Mouse (Mus musculus) heart, postnatal 10 days (tissue): Measurements from ENCODE around the gene Krt75. TPM values are rescaled to one million over a fixed set of nuclear protein-coding genes. Genes with fewer than 3 reads are reported as not detected.
"Not testable (repeated sequence)": the region's sequence is repeated elsewhere in the genome, so short reads cannot be mapped to it uniquely, and the experiment has no call there.

Experiments used
- DNase-seq, 2 experiments: peaks; one replicate each; pipeline ENCODE4 v3.0.0; 2021
- intact Hi-C: fragments of 180-260 bp; cut with DNase I; formaldehyde crosslinking; loops from one replicate; pipeline ENCODE4 v1.15.1; 2025
- microRNA-seq, 2 experiments: library from miRNA; unstranded; fragments of <30 nt; microRNA quantifications; one replicate each; pipeline ENCODE4 v1.2.0; 2022
- total RNA-seq, 2 experiments: library from RNA; stranded (reverse); gene quantifications; 2 replicates each; pipeline ENCODE4 v1.2.3; 2021

Krt75 gene
- total RNA-seq, 2 experiments from 2014 or later, result not detected

GRCm38 (mm10) chr15:101522556-101523232 is 51.0 kb downstream of the Krt75 start:
- no peak for DNase-seq
- intact Hi-C loops, result loop anchor here (5.0 kb wide), 1 partner anchor 540 kb away; no protein-coding TSS in a partner anchor

GRCm38 (mm10) chr15:101519792-101520191 is 53.9 kb downstream of the Krt75 start:
- intact Hi-C loops, result loop anchor here (1.0 to 5.0 kb wide), 5 partner anchors 179 to 543 kb away; no protein-coding TSS in a partner anchor
- DNase-seq, result peak; percentile 72 to 83

DNA sequence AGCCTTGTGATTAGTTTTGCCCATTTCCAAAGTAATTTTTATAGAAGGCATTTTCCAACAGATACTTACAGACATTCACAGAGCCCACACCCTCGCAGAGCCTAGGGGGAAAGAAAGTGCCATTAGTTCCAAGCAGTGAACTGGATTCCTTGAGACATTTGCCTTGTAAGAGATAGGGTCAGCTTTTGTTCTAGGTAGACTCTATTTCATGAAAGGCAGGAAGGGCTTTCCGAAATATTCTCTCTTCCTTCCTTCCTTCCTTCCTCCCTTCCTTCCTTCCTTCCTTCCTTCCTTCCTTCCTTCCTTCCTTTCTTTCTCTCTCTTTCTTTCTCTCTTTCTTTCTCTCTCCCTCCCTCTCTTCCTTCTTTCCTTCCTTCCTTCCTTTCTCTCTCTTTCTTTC is 56.5 kb downstream of the Krt75 start, which contains the start of gene Gm49425:
Gm49425 (minus strand) TSS at position 101 of the 400 bp plus-strand sequence.
- intact Hi-C loops, DNase-seq: not testable (repeated sequence)

Small RNAs within 50 kb of the gene (microRNA-seq; reads per million reads assigned to microRNA genes)
- gene Gm44393, result 0 reads per million in 2 experiments
- gene Gm44460, result 0 reads per million in 2 experiments

Other genes starting within 250 kb of the Krt75 start
- gene Krt80, start 203.7 kb downstream of the Krt75 start, total RNA-seq, result 1 to 10 TPM; 1.7 to 2.2 TPM
- gene Krt7, start 162.9 kb downstream of the Krt75 start, total RNA-seq, result 1 to 10 TPM; 3.8 to 4.5 TPM
- gene Krt87, start 135.1 kb downstream of the Krt75 start, total RNA-seq, result not detected
- not detected for gene Krt88, start 126.2 kb downstream of the Krt75 start, total RNA-seq
- gene Krt81, start 110.2 kb downstream of the Krt75 start, total RNA-seq, result not detected
- not detected for gene Krt86, start 100.4 kb downstream of the Krt75 start, total RNA-seq
- not detected for gene Krt83, start 82.4 kb downstream of the Krt75 start, total RNA-seq
- gene Gm49425, start 56.6 kb downstream of the Krt75 start, total RNA-seq, result not detected
- not detected for gene Krt84, start 41.1 kb downstream of the Krt75 start, total RNA-seq
- not detected for gene Krt82, start 23.2 kb downstream of the Krt75 start, total RNA-seq
- not detected for gene Krt90, start 11.0 kb downstream of the Krt75 start, total RNA-seq
- not detected for gene Gm5414, start 54.3 kb upstream of the Krt75 start, total RNA-seq
- gene Gm5478, start 73.5 kb upstream of the Krt75 start, total RNA-seq, result not detected
- under 1 TPM; 0.12 to 0.15 TPM for gene Krt6b, start 106.4 kb upstream of the Krt75 start, total RNA-seq
- not detected for gene Krt6a, start 120.4 kb upstream of the Krt75 start, total RNA-seq
- gene Krt5, start 139.0 kb upstream of the Krt75 start, total RNA-seq, result not detected
- gene Krt71, start 169.2 kb upstream of the Krt75 start, total RNA-seq, result not detected
- not detected for gene Krt72, start 212.6 kb upstream of the Krt75 start, total RNA-seq
- gene Krt73, start 228.4 kb upstream of the Krt75 start, total RNA-seq, result not detected
- not detected for gene Krt2, start 244.3 kb upstream of the Krt75 start, total RNA-seq